Mouse (Mus musculus) testis, adult 2 months (tissue): ENCODE measurements around the gene Dram1.

Source experiments
- CTCF ChIP-seq: fragments of 200-500 bp; IDR thresholded peaks from 2 replicates; pipeline ENCODE4 v1.5.1; 2012; ENCODE audit warnings: low read depth, mild to moderate bottlenecking, inconsistent platforms, low read length, moderate library complexity; ENCODE audit not compliant: control insufficient read depth, insufficient read depth, insufficient replicate concordance
- POLR2A ChIP-seq: fragments of 200-500 bp; IDR thresholded peaks from 2 replicates; pipeline ENCODE4 v1.6.1; 2012; ENCODE audit warnings: low read depth, mild to moderate bottlenecking, inconsistent platforms, low read length, moderate library complexity; ENCODE audit not compliant: control insufficient read depth

DNA sequence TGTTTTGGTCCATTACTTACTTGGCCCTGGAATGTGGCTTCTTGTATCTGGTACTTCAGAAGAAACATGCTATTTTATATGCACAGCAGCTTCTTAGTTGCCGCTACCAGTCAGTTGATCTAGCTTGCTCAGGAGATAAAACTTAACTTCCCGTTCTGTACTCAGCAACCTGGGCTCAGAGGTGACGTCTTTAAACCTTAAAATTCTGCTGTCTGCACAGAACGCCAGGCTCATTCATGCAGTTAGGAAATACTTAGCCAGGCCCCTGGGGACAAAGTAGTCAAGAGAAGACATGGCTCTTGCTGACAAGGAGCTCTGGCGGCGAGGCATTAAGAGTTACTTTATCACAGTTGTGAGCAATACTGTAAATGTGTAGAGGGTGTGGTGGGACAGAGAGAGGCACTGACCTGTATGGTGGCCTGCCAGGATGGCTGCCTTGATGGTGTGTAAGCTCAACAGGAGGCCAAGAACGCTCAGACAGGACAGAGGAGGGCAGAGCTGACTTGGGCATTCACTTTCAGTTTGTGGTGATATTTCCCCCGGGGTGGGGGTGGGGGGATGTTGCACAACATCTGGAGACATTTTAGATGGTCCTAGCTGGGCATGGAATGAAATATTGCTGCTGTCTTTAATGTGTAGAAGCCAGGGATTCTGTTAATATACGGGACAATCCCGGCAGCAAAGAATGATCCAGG lies 11.4 kb upstream of the Dram1 start:
- TF ChIP-seq POLR2A (no peak), CTCF (no peak)
